Mouse (Mus musculus): ENCODE results near the gene Utp6. TPM values are rescaled to one million over a fixed set of nuclear protein-coding genes. Genes with fewer than 3 reads are reported as not detected.
A peak's percentile ranks its signal among the peaks of the same experiment; 100 is the strongest.

Utp6 gene
- total and polyA plus RNA-seq, 3 experiments = 88.6 to 97.9 TPM; not detected in 1

GRCm38 (mm10) chr11:79963212-79963974 lies 1.2 kb upstream of the Utp6 start:
- Histone ChIP-seq H3K27me3 (ENCODE audit: control insufficient read depth in 1 of 2, insufficient read depth in 2 of 2, low read length in 2 of 2) (no peaks in the 10 kb centered on the region; a peak in 1 of 4 replicates), H3K9me3 (replicated peaks; ENCODE audit: insufficient read depth, low read length) (no peaks in the 10 kb centered on the region), H3K27ac (ENCODE audit: control insufficient read depth, low read depth, low read length) (peak overlapping the region; percentile 58), H3K4me3 (ENCODE audit: control insufficient read depth in 1 of 2, insufficient read depth in 1 of 2, low read depth in 2 of 2, low read length in 2 of 2) (peak overlapping the region; percentile 53 to 55), H3K79me2 (ENCODE audit: control insufficient read depth, insufficient read depth, low read length, poor library complexity) (peaks cover 22% of the 10 kb centered on the region), H3K4me1 (ENCODE audit: control insufficient read depth in 1 of 2, insufficient read depth in 2 of 2, low read length in 2 of 2) (peaks cover 0 to 4% of the 10 kb centered on the region in 2 experiments; a peak in 2 of 4 replicates), H3K36me3 (ENCODE audit: control insufficient read depth in 1 of 2, insufficient read depth in 2 of 2, low read length in 2 of 2) (peaks cover 7 to 19% of the 10 kb centered on the region in 2 experiments), H3K9ac (ENCODE audit: control insufficient read depth, low read depth, low read length, poor library complexity, severe bottlenecking) (peak overlapping the region; percentile 73)
- DNase-seq (ENCODE audit: low read depth, low spot score) = peak; percentile 86
- TF ChIP-seq MEF2A (IDR thresholded peaks at IDR 0.05; ENCODE audit: extremely low read depth, insufficient replicate concordance, low read depth, low read length, poor library complexity, severe bottlenecking) (no peak), MAFK (IDR thresholded peaks at IDR 0.05; ENCODE audit: borderline replicate concordance, low read depth, low read length) (no peak), SIN3A (IDR thresholded peaks at IDR 0.05; ENCODE audit: low read length) (no peak; the same call in none of the 2 replicates), TCF12 (IDR thresholded peaks at IDR 0.05; ENCODE audit: low read depth, low read length) (0 out of 2 replicates have a peak, but pooled peaks have one; percentile 12), MYC (IDR thresholded peaks at IDR 0.05; ENCODE audit: low read depth, low read length) (peak; percentile 12; the same call in 1 of the 2 replicates), MAZ (IDR thresholded peaks at IDR 0.05; ENCODE audit: low read depth, low read length) (no peak), POLR2AphosphoS2 (IDR thresholded peaks at IDR 0.05; ENCODE audit: low read length) (no peak), UBTF (IDR thresholded peaks at IDR 0.05; ENCODE audit: borderline replicate concordance, insufficient read depth, low read depth, low read length) (no peak), ZNF384 (IDR thresholded peaks at IDR 0.05; ENCODE audit: low read depth, low read length) (peak; percentile 90), ZC3H11A (IDR thresholded peaks at IDR 0.05; ENCODE audit: low read depth, low read length) (no peak), RAD21 (IDR thresholded peaks at IDR 0.05; ENCODE audit: low read depth, low read length) (no peak), NRF1 (IDR thresholded peaks at IDR 0.05; ENCODE audit: insufficient read depth, low read depth, low read length, poor library complexity, severe bottlenecking) (no peak), CHD2 (IDR thresholded peaks at IDR 0.05; ENCODE audit: low read length) (no peak), ZMIZ1 (IDR thresholded peaks at IDR 0.05; ENCODE audit: low read depth, low read length) (no peak; the same call in 1 of the 2 replicates), JUND (IDR thresholded peaks at IDR 0.05; ENCODE audit: low read depth, low read length) (no peak), USF2 (IDR thresholded peaks at IDR 0.05; ENCODE audit: borderline replicate concordance in 1 of 2, insufficient read depth in 1 of 2, low read depth in 1 of 2, low read length in 2 of 2) (no peak), SMC3 (IDR thresholded peaks at IDR 0.05; ENCODE audit: low read depth, low read length) (no peak), CTCF (IDR thresholded peaks at IDR 0.05 in 2 of 3, conservative IDR thresholded peaks at IDR 0.05 in 1 of 3; ENCODE audit: control insufficient read depth in 1 of 3, insufficient read depth in 1 of 3, low read depth in 2 of 3, low read length in 3 of 3, poor library complexity in 1 of 3, severe bottlenecking in 1 of 3) (no peak), POLR2A (IDR thresholded peaks at IDR 0.05; ENCODE audit: control insufficient read depth in 1 of 2, insufficient read depth in 1 of 2, low read depth in 1 of 2, low read length in 2 of 2, poor library complexity in 1 of 2) (no peak), RCOR1 (IDR thresholded peaks at IDR 0.05; ENCODE audit: low read depth, low read length) (peak; percentile 62; the same call in 1 of the 2 replicates), POLR2AphosphoS5 (IDR thresholded peaks at IDR 0.05; ENCODE audit: borderline replicate concordance, low read depth, low read length) (no peak), USF1 (IDR thresholded peaks at IDR 0.05; ENCODE audit: low read depth, low read length) (no peak), BHLHE40 (IDR thresholded peaks at IDR 0.05; ENCODE audit: borderline replicate concordance, low read depth, low read length) (no peak), GATA1 (IDR thresholded peaks at IDR 0.05; ENCODE audit: low read depth, low read length) (no peak), NELFE (IDR thresholded peaks at IDR 0.05; ENCODE audit: low read depth, low read length) (peak; percentile 33; the same call in 1 of the 2 replicates), ETS1 (IDR thresholded peaks at IDR 0.05; ENCODE audit: low read depth, low read length) (no peak), MXI1 (IDR thresholded peaks at IDR 0.05; ENCODE audit: low read depth, low read length) (no peak), HCFC1 (IDR thresholded peaks at IDR 0.05; ENCODE audit: low read depth, low read length) (no peak), KAT2A (conservative IDR thresholded peaks at IDR 0.05; ENCODE audit: low read depth, low read length) (no peak), TBP (IDR thresholded peaks at IDR 0.05; ENCODE audit: low read depth, low read length) (peak; percentile 71; the same call in 1 of the 2 replicates), EP300 (IDR thresholded peaks at IDR 0.05; ENCODE audit: low read depth in 1 of 2, low read length in 2 of 2) (no peak; a peak in 1 of 4 replicates), MAX (IDR thresholded peaks at IDR 0.05; ENCODE audit: low read length) (no peak), GABPA (IDR thresholded peaks at IDR 0.05; ENCODE audit: low read depth, low read length) (no peak), ELF1 (IDR thresholded peaks at IDR 0.05; ENCODE audit: low read depth, low read length) (peak; percentile 22; the same call in 1 of the 2 replicates), E2F4 (IDR thresholded peaks at IDR 0.05; ENCODE audit: borderline replicate concordance, low read depth, low read length) (no peak), MYB (IDR thresholded peaks at IDR 0.05; ENCODE audit: low read depth, low read length) (no peak)
